Mouse (Mus musculus): ENCODE data around the gene Aadat. TPM values are rescaled to one million over a fixed set of nuclear protein-coding genes. Genes with fewer than 3 reads are reported as not detected.
"Not testable (repeated sequence)": the region's sequence is repeated elsewhere in the genome, so short reads cannot be mapped to it uniquely, and the experiment has no call there.

The Aadat gene
- total and polyA plus RNA-seq, 2 experiments from 2014 or later = 1.3 to 2.2 TPM

- no peaks in the 10 kb centered on the region for H3K9me3 ChIP-seq (ENCODE audit: low read length)
- no peak for TF ChIP-seq CTCF (IDR thresholded peaks at IDR 0.05; ENCODE audit: low read depth)
- no peak for DNase-seq
Observed at GRCm38 (mm10) chr8:60503098-60503497, 2.6 kb upstream of the Aadat start, which contains the start of gene Gm10283. Gm10283 (minus strand) TSS chr8:60503198.

GRCm38 (mm10) chr8:60518286-60518685, 12.6 kb downstream of the Aadat start:
- no peak overlapping the region for H3K4me2 ChIP-seq (ENCODE audit: low read depth)
- H3K27me3 ChIP-seq (ENCODE audit: insufficient read depth, low read length) = no peaks in the 10 kb centered on the region
- H3K27ac ChIP-seq (ENCODE audit: low read depth, low read length) = no peak overlapping the region

More at GRCm38 (mm10) chr8:60503098-60503497, 2.6 kb upstream of the Aadat start, which contains the start of gene Gm10283:
- no peak for ATAC-seq
- H3K4me1 ChIP-seq (ENCODE audit: insufficient read depth) = no peaks in the 10 kb centered on the region
- 54% methylated on average over 2 of the region's 2 CpGs for WGBS
- no peak within 1 kb of the TSS for H3K9ac ChIP-seq
- H3K27ac ChIP-seq (ENCODE audit: low read depth, low read length) = no peak within 1 kb of the TSS
- H3K36me3 ChIP-seq (ENCODE audit: insufficient read depth) = no peaks in the 10 kb centered on the region
- no peak within 1 kb of the TSS for H3K4me3 ChIP-seq (ENCODE audit: low read depth, low read length)
- H3K27me3 ChIP-seq (ENCODE audit: insufficient read depth, low read length) = no peaks in the 10 kb centered on the region
- no peak within 1 kb of the TSS for H3K4me2 ChIP-seq (ENCODE audit: low read depth)

GRCm38 (mm10) chr8:60534945-60535344, 29.2 kb downstream of the Aadat start:
- H3K9me3 ChIP-seq (ENCODE audit: low read length) = no peaks in the 10 kb centered on the region
- no peak overlapping the region for H3K4me2 ChIP-seq (ENCODE audit: low read depth)
- no peaks in the 10 kb centered on the region for H3K27me3 ChIP-seq (ENCODE audit: insufficient read depth, low read length)
- H3K4me1 ChIP-seq (ENCODE audit: insufficient read depth) = no peaks in the 10 kb centered on the region
- TF ChIP-seq CTCF (IDR thresholded peaks at IDR 0.05; ENCODE audit: low read depth) = no peak
- no peak for ATAC-seq
- DNase-seq = no peak
- no peak overlapping the region for H3K9ac ChIP-seq
- H3K4me3 ChIP-seq (ENCODE audit: low read depth, low read length) = no peak overlapping the region
- H3K27ac ChIP-seq (ENCODE audit: low read depth, low read length) = no peak overlapping the region
- no peaks in the 10 kb centered on the region for H3K36me3 ChIP-seq (ENCODE audit: insufficient read depth)
- 16% methylated on average over 2 of the region's 2 CpGs for WGBS

More at GRCm38 (mm10) chr8:60518286-60518685, 12.6 kb downstream of the Aadat start:
- no peak for ATAC-seq
- H3K9ac ChIP-seq = no peak overlapping the region
- no peak for TF ChIP-seq CTCF (IDR thresholded peaks at IDR 0.05; ENCODE audit: low read depth)
- H3K4me1 ChIP-seq (ENCODE audit: insufficient read depth) = no peaks in the 10 kb centered on the region
- no peaks in the 10 kb centered on the region for H3K9me3 ChIP-seq (ENCODE audit: low read length)
- no peak for DNase-seq
- H3K4me3 ChIP-seq (ENCODE audit: low read depth, low read length) = no peak overlapping the region
- no peaks in the 10 kb centered on the region for H3K36me3 ChIP-seq (ENCODE audit: insufficient read depth)

GRCm38 (mm10) chr8:60566783-60567182, 61.1 kb downstream of the Aadat start:
- Histone ChIP-seq H3K27me3 (ENCODE audit: insufficient read depth, low read length) (no peaks in the 10 kb centered on the region), H3K4me2 (ENCODE audit: low read depth) (no peak overlapping the region), H3K9me3 (ENCODE audit: low read length) (no peaks in the 10 kb centered on the region), H3K36me3 (ENCODE audit: insufficient read depth) (no peaks in the 10 kb centered on the region), H3K4me3 (ENCODE audit: low read depth, low read length) (no peak overlapping the region), H3K9ac (no peak overlapping the region), H3K27ac (ENCODE audit: low read depth, low read length) (no peak overlapping the region), H3K4me1 (ENCODE audit: insufficient read depth) (no peaks in the 10 kb centered on the region)
- DNase-seq = no peak
- no peak for TF ChIP-seq CTCF (IDR thresholded peaks at IDR 0.05; ENCODE audit: low read depth)
- 56% methylated on average over 3 of the region's 3 CpGs for WGBS
- ATAC-seq = no peak

GRCm38 (mm10) chr8:60577231-60577630, 71.5 kb downstream of the Aadat start:
- no peaks in the 10 kb centered on the region for H3K27me3 ChIP-seq (ENCODE audit: insufficient read depth, low read length)
- no peak overlapping the region for H3K9ac ChIP-seq
- H3K27ac ChIP-seq (ENCODE audit: low read depth, low read length) = no peak overlapping the region
- H3K4me3 ChIP-seq (ENCODE audit: low read depth, low read length) = no peak overlapping the region
- no peaks in the 10 kb centered on the region for H3K9me3 ChIP-seq (ENCODE audit: low read length)
- ATAC-seq (no peak), DNase-seq (peak; percentile 6)
- no peaks in the 10 kb centered on the region for H3K36me3 ChIP-seq (ENCODE audit: insufficient read depth)
- H3K4me1 ChIP-seq (ENCODE audit: insufficient read depth) = no peaks in the 10 kb centered on the region
- no peak for TF ChIP-seq CTCF (IDR thresholded peaks at IDR 0.05; ENCODE audit: low read depth)
- 51% methylated on average over 1 of the region's 1 CpGs for WGBS
- H3K4me2 ChIP-seq (ENCODE audit: low read depth) = no peak overlapping the region

GRCm38 (mm10) chr8:60583369-60583768, 77.6 kb downstream of the Aadat start:
- H3K4me3 ChIP-seq (ENCODE audit: low read depth, low read length) = no peak overlapping the region
- WGBS = 77% methylated on average over 2 of the region's 2 CpGs
- H3K4me2 ChIP-seq (ENCODE audit: low read depth) = no peak overlapping the region
- no peak overlapping the region for H3K9ac ChIP-seq
- DNase-seq (no peak), ATAC-seq (no peak)
- no peaks in the 10 kb centered on the region for H3K36me3 ChIP-seq (ENCODE audit: insufficient read depth)
- no peaks in the 10 kb centered on the region for H3K9me3 ChIP-seq (ENCODE audit: low read length)
- no peaks in the 10 kb centered on the region for H3K27me3 ChIP-seq (ENCODE audit: insufficient read depth, low read length)
- no peaks in the 10 kb centered on the region for H3K4me1 ChIP-seq (ENCODE audit: insufficient read depth)
- TF ChIP-seq CTCF (IDR thresholded peaks at IDR 0.05; ENCODE audit: low read depth) = no peak
- no peak overlapping the region for H3K27ac ChIP-seq (ENCODE audit: low read depth, low read length)

GRCm38 (mm10) chr8:60591352-60592105, 85.8 kb downstream of the Aadat start:
- H3K27me3 ChIP-seq (ENCODE audit: insufficient read depth, low read length); DNase-seq; H3K4me3 ChIP-seq (ENCODE audit: low read depth, low read length); H3K4me2 ChIP-seq (ENCODE audit: low read depth); ATAC-seq; H3K9me3 ChIP-seq (ENCODE audit: low read length); H3K36me3 ChIP-seq (ENCODE audit: insufficient read depth); H3K9ac ChIP-seq; H3K27ac ChIP-seq (ENCODE audit: low read depth, low read length); H3K4me1 ChIP-seq (ENCODE audit: insufficient read depth): not testable (repeated sequence)
- 91% methylated on average over 29 of the region's 29 CpGs for WGBS
